Mouse (Mus musculus): Measurements from ENCODE around the gene Lin9. TPM values are rescaled to one million over a fixed set of nuclear protein-coding genes. Genes with fewer than 3 reads are reported as not detected.

The Lin9 gene
- polyA plus RNA-seq (2017; shearing (Covaris generic)), result 21.5 TPM

GRCm38 (mm10) chr1:180641137-180641517, at the start of gene Lin9:
Lin9 (plus strand) TSS chr1:180641150.

DNA sequence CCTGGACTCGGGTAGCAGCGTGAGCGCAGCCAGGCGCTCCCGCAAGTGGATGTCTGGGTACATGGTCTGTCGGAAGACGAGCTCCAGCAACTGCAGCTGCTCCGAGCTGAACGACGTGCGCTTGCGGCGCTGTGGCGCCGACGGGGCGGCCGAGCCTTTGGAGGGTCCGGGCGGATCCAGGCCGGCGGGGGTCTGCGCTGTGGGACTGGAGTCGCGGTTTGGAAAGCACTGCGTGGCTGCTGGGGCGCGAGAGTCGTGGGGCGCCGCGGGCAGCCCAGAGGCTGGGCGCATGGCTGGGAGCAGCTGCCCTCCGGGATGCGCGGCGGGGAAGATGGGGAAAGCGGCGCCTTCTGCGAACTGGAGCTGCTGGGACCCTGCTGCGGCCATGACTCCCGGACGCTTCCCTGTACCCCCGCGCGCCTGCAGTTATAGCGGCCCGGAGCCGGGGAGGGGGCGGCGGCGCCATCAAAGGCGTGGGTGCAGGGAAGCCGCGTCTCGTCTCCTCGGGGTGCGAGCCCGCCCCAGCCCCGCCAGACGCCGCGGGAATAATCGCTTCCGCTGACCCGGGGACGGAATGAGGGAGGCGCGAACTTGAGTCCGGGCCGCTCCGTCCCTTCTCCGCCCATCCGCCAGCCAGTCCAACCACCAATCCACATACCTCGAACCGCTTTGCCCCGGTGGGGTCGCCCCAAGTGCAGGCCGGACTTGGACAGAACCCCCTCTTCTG, 55.8 kb downstream of the Lin9 start, which contains the start of gene Mixl1:
TSS of gene Mixl1 (minus strand) at position 409 of the 727 bp plus-strand sequence.

DNA sequence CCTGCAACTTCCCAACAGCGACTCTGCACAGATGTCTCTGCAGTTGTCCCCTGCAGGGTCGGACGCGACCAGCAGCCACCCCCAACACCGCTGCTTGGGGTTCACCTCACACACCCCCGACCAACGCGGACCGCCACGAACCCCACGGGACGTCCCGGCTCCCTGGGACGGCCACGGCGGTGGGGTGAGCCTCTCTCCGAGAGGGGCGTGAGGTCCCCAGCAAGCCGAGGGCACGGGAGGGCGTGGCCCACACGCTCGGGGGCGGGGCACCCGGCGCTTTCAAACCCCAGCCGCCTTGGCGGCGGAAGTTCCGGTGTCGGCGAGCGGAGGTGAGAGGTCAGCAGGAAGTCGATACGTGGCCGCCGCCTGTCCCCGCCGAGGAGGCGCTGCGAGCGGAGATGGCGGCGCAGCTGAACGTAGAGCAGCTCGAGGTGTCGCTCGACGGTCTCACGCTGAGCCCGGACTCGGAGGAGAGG, 84.8 kb downstream of the Lin9 start, which contains the start of gene Acbd3:
TSS of gene Acbd3 (plus strand) at position 340 of the 476 bp plus-strand sequence.

Other genes starting within 250 kb of the Lin9 start
- gene Stum, start 157.6 kb upstream of the Lin9 start, polyA plus RNA-seq (2017; shearing (Covaris generic)), result not detected
- 88.9 TPM for gene Parp1, start 72.2 kb upstream of the Lin9 start, polyA plus RNA-seq (2017; shearing (Covaris generic))
- 0.20 TPM for gene Mixl1, start 55.9 kb downstream of the Lin9 start, polyA plus RNA-seq (2017; shearing (Covaris generic))
- gene Acbd3, start 84.9 kb downstream of the Lin9 start, polyA plus RNA-seq (2017; shearing (Covaris generic)), result 7.2 TPM
- gene H3f3a, start 172.8 kb downstream of the Lin9 start, polyA plus RNA-seq (2017; shearing (Covaris generic)), result 1,375 TPM
- gene Sde2, start 210.0 kb downstream of the Lin9 start, polyA plus RNA-seq (2017; shearing (Covaris generic)), result 57.5 TPM

Data from CD4-positive, CD25-positive, alpha-beta regulatory T cell, adult 9 weeks (primary cell).